Mouse (Mus musculus) stomach, embryonic 14.5 days (tissue): ENCODE data around the gene Paqr4. TPM values are rescaled to one million over a fixed set of nuclear protein-coding genes. Genes with fewer than 3 reads are reported as not detected.
A peak's percentile ranks its signal among the peaks of the same experiment; 100 is the strongest.

Experiments
- ATAC-seq: fragments of 200-750 bp; cut with Nextera tagmentation; 2 replicates; pipeline ENCODE4 v1.8.0; 2017; ENCODE audit warnings: low read depth, moderate TSS enrichment; ENCODE audit not compliant: insufficient number of reproducible peaks, insufficient read depth, low FRiP score
- H3K27ac ChIP-seq: fragments of 300-500 bp; sonication (generic); 2 replicates; pipeline ENCODE4 v1.5.1; 2014; ENCODE audit warnings: mild to moderate bottlenecking, low read length, moderate library complexity, mixed read lengths
- H3K27me3 ChIP-seq: fragments of 300-500 bp; sonication (generic); 2 replicates; pipeline ENCODE4 v1.6.1; 2014; ENCODE audit warnings: low read length, control low read depth, mixed read lengths; ENCODE audit not compliant: control insufficient read depth, insufficient read depth
- H3K36me3 ChIP-seq: fragments of 300-500 bp; sonication (generic); 2 replicates; pipeline ENCODE4 v1.6.1; 2014; ENCODE audit warnings: mild to moderate bottlenecking, control low read depth, low read length, moderate library complexity, mixed read lengths; ENCODE audit not compliant: control insufficient read depth, insufficient read depth
- H3K4me1 ChIP-seq: fragments of 300-500 bp; sonication (generic); 2 replicates; pipeline ENCODE4 v1.6.1; 2014; ENCODE audit warnings: low read length, control low read depth, mixed read lengths; ENCODE audit not compliant: control insufficient read depth, insufficient read depth
- H3K4me2 ChIP-seq: fragments of 300-500 bp; sonication (generic); replicated peaks from 2 replicates; pipeline ENCODE4 v1.6.1; 2014; ENCODE audit warnings: low read depth, low read length, control low read depth
- H3K4me3 ChIP-seq: fragments of 300-500 bp; sonication (generic); 2 replicates; pipeline ENCODE4 v1.5.1; 2014; ENCODE audit warnings: low read depth, low read length, control low read depth
- H3K9ac ChIP-seq: fragments of 300-500 bp; sonication (generic); replicated peaks from 2 replicates; pipeline ENCODE4 v1.6.1; 2014; ENCODE audit warnings: low read depth, mild to moderate bottlenecking, control low read depth, low read length, moderate library complexity, mixed read lengths
- H3K9me3 ChIP-seq: fragments of 300-500 bp; sonication (generic); 2 replicates; pipeline ENCODE4 v1.6.1; 2016; ENCODE audit warnings: low read depth, low read length, control low read depth; ENCODE audit not compliant: control insufficient read depth
- WGBS: fragments of 180-500 bp; shearing (Covaris S2); extraction: QIAGEN DNeasy Blood & Tissue Kit; methylation state at CpG from one replicate; pipeline ENCODE4 v1.1.7; 2014; 5-methylcytosine and 5-hydroxymethylcytosine counted together
- polyA plus RNA-seq: library from polyadenylated mRNA; unstranded; fragments of >200 nt; fragmentation: Nextera tagmentation; extraction: Ambion mirVana; gene quantifications from 2 replicates; pipeline ENCODE4 v1.2.1, GENCODE M21; 2014

Paqr4 gene
- polyA plus RNA-seq, 1 experiment from 2014 or later, result 24.7 TPM

GRCm38 (mm10) chr17:23747471-23747870 is 6.8 kb upstream of the Paqr4 start:
- H3K27ac ChIP-seq, result no peak overlapping the region
- H3K36me3 ChIP-seq, result peaks cover 3% of the 10 kb centered on the region; the same call in 1 of the 2 replicates
- no peak for ATAC-seq
- no peak overlapping the region for H3K4me2 ChIP-seq
- H3K9ac ChIP-seq, result no peak overlapping the region
- H3K4me1 ChIP-seq, result 0 out of 2 replicates have a peak, but pooled peaks cover 19% of the 10 kb centered on the region
- peaks cover 31% of the 10 kb centered on the region for H3K27me3 ChIP-seq
- no peaks in the 10 kb centered on the region for H3K9me3 ChIP-seq
- no peak overlapping the region for H3K4me3 ChIP-seq
- 81% methylated on average over 3 of the region's 3 CpGs for WGBS

- Histone ChIP-seq H3K4me1 (0 out of 2 replicates have a peak, but pooled peaks cover 21% of the 10 kb centered on the region), H3K9me3 (no peaks in the 10 kb centered on the region), H3K27me3 (peaks cover 36% of the 10 kb centered on the region), H3K4me3 (no peak overlapping the region), H3K4me2 (no peak overlapping the region), H3K36me3 (0 out of 2 replicates have a peak, but pooled peaks cover 3% of the 10 kb centered on the region), H3K9ac (no peak overlapping the region), H3K27ac (no peak overlapping the region)
- no peak for ATAC-seq
- 78% methylated on average over 3 of the region's 3 CpGs for WGBS
Observed at GRCm38 (mm10) chr17:23746767-23747166, 6.1 kb upstream of the Paqr4 start.

DNA sequence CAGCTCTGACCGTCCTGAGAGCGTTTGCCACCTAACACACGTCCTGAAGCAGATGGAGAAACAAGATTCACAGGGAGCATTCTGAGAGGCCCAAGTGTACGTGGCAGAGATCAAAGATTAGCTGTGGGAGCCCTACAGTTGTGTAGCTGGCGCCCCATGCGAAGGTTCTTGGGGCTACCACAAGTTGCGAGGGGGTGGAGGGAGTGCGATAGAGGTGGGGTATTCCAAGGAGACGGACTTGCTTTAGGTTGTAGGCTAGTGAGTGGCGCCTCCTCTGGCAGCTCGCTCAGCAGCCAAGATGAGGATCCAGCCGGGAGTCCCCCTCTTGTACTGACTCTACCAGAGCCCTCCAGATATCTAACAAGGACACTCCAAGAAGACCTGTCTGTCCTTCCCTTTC is 5.6 kb upstream of the Paqr4 start:
- H3K4me2 ChIP-seq, result peak overlapping the region; percentile 66
- H3K27ac ChIP-seq, result no peak overlapping the region
- no peak for ATAC-seq
- WGBS, result 8% methylated on average over 12 of the region's 12 CpGs
- H3K27me3 ChIP-seq, result peaks cover 41% of the 10 kb centered on the region
- no peak overlapping the region for H3K9ac ChIP-seq
- H3K36me3 ChIP-seq, result 0 out of 2 replicates have a peak, but pooled peaks cover 1% of the 10 kb centered on the region
- 0 out of 2 replicates have a peak overlapping the region, but pooled peaks have one; percentile 30 for H3K4me3 ChIP-seq
- H3K9me3 ChIP-seq, result no peaks in the 10 kb centered on the region
- H3K4me1 ChIP-seq, result 0 out of 2 replicates have a peak, but pooled peaks cover 21% of the 10 kb centered on the region

DNA sequence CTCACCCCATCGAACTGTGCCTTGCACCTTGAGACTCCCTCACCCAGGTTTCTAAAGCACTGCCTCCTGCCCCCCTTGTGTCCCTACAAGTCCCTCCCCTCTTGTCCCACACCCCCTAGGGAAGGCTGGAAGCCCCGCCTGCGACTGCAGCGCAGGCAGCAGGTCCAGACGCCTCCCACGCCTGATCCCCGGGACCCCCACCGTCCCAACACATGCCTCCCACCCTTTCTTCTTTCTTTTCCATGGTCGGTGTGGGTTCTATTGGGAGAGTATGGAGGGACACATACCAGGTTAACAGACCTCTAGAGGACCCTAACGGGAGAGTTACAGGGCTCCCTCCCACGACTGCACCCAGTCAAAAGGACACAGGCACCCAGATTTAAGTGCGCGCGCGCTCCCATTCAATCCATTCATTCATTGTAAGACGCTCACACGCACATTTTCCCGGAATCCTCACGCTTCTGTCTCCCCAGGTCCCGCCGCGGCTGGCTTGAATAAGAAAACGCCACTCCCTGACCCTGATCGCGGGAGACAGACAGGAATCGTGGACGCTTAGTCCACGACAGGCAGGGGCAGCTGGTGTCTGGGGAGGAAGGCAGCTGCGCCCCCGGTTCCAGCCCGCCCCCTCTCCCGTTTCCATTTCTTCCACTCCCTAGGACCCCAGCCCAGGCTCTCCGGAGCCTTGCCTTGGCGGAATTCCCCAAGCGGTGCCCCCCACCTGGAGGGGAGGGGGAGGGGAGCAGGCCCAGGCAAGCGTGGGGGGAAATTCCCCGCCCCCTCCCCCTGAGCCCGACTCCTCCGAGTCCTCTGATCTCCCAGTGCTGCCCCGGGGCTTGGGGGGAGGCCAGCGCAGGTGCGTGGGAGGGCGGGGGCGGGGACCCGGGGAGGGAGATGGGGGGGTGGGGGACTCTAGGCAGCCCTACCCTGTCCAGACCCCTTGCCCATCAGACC is 4.9 kb upstream of the Paqr4 start, which contains the start of gene Kremen2:
Kremen2 (minus strand) TSS at position 533 of the 951 bp plus-strand sequence.
- Histone ChIP-seq H3K4me1 (0 out of 2 replicates have a peak, but pooled peaks cover 21% of the 10 kb centered on the region), H3K4me3 (peak within 1 kb of the TSS; percentile 30), H3K27me3 (peaks cover 48% of the 10 kb centered on the region), H3K4me2 (peak within 1 kb of the TSS; percentile 66), H3K9me3 (no peaks in the 10 kb centered on the region), H3K36me3 (no peaks in the 10 kb centered on the region), H3K9ac (0 out of 2 replicates have a peak within 1 kb of the TSS, but pooled peaks have one; percentile 14), H3K27ac (no peak within 1 kb of the TSS)
- under 1% methylated on average over 41 of the region's 45 CpGs for WGBS
- no peak for ATAC-seq

DNA sequence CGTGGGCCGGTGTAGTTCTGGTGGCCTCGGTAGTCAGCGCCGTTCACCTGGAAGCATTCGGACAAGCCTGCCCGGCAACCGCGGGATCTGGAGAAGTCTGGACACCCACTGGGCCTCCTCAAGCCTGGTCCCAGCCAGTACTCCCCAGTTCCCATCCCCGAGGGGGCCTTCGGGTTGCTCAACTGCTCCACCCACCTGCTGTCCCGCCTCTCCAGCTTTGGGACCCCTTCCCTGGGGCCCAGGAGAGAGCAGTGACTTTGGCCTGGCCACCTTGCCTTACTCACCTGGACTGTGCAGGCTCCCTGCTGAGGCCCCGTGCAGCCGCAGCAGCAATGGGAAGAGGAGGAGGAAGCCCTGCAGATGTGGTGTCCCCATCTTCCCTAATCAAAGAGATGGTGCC is 4.0 kb upstream of the Paqr4 start:
- Histone ChIP-seq H3K9ac (no peak overlapping the region), H3K4me2 (peak overlapping the region; percentile 66; the same call in 1 of the 2 replicates), H3K9me3 (no peaks in the 10 kb centered on the region), H3K27me3 (peaks cover 49% of the 10 kb centered on the region), H3K4me1 (0 out of 2 replicates have a peak, but pooled peaks cover 21% of the 10 kb centered on the region), H3K36me3 (no peaks in the 10 kb centered on the region), H3K27ac (no peak overlapping the region), H3K4me3 (no peak overlapping the region)
- ATAC-seq, result no peak
- 7% methylated on average over 14 of the region's 14 CpGs for WGBS

DNA sequence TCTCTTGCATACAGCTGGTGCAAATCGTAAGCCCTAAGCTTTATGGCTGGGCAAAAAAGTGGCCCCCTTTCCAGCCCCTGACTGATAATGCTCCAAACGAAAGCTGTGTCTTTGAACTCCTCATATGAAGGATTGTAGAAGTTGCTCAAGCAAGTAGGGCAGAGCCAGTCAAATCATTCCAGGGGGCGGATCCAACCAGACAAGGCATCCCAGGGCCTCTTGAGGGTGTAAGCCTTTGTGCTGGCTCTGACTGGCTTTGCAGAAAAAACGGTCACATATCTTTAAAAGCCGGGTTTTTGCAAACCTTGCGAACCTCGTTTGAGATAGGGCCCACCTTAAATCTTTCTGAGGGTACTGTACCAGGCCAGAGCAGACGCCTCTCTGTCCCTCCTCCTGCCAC is 3.4 kb upstream of the Paqr4 start:
- peaks cover 49% of the 10 kb centered on the region for H3K27me3 ChIP-seq
- no peaks in the 10 kb centered on the region for H3K36me3 ChIP-seq
- H3K9me3 ChIP-seq, result no peaks in the 10 kb centered on the region
- no peak overlapping the region for H3K4me3 ChIP-seq
- ATAC-seq, result no peak
- H3K27ac ChIP-seq, result no peak overlapping the region
- peaks cover 23% of the 10 kb centered on the region; the same call in 1 of the 2 replicates for H3K4me1 ChIP-seq
- WGBS, result 24% methylated on average over 8 of the region's 8 CpGs
- H3K9ac ChIP-seq, result no peak overlapping the region
- H3K4me2 ChIP-seq, result no peak overlapping the region

DNA sequence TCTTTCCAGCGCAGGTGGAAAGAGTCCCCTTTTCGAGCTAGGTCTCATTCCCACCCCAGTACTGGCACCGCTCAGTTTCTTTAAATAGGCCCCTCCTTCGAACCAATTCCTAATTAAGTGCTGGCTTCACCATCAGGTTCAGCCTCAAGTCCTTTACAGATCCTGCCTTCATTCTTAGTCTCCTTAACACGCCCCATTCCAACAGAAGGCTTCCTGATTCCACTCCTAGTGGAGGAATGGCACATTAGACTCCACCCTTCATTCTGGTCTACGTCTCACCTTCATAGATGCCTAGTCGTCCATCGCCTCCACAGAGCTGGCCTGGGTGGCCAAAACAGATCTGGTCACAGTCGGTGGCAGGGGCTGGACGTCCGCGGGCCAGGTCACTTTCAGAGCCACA is 2.3 kb upstream of the Paqr4 start:
- WGBS, result 57% methylated on average over 12 of the region's 12 CpGs
- Histone ChIP-seq H3K36me3 (no peaks in the 10 kb centered on the region), H3K27me3 (peaks cover 49% of the 10 kb centered on the region), H3K4me1 (peaks cover 25% of the 10 kb centered on the region; the same call in 1 of the 2 replicates), H3K4me2 (no peak overlapping the region), H3K4me3 (no peak overlapping the region), H3K9me3 (no peaks in the 10 kb centered on the region), H3K9ac (no peak overlapping the region), H3K27ac (no peak overlapping the region)
- no peak for ATAC-seq

- 8% methylated on average over 44 of the region's 44 CpGs for WGBS
- no peak overlapping the region for H3K9ac ChIP-seq
- no peak for ATAC-seq
- H3K36me3 ChIP-seq, result peaks cover 2% of the 10 kb centered on the region; the same call in 1 of the 2 replicates
- peak overlapping the region; percentile 14; the same call in 1 of the 2 replicates for H3K4me3 ChIP-seq
- H3K4me1 ChIP-seq, result peaks cover 25% of the 10 kb centered on the region; the same call in 1 of the 2 replicates
- H3K4me2 ChIP-seq, result peak overlapping the region; percentile 2; the same call in 1 of the 2 replicates
- H3K27me3 ChIP-seq, result peaks cover 45% of the 10 kb centered on the region
- no peak overlapping the region for H3K27ac ChIP-seq
- H3K9me3 ChIP-seq, result no peaks in the 10 kb centered on the region
Observed at GRCm38 (mm10) chr17:23742210-23742793, 1.6 kb upstream of the Paqr4 start.
